Mouse (Mus musculus): ENCODE data around the gene Gm27021. TPM values are rescaled to one million over a fixed set of nuclear protein-coding genes. Genes with fewer than 3 reads are reported as not detected.
A peak's percentile ranks its signal among the peaks of the same experiment; 100 is the strongest.

Gm27021 gene
- total and polyA plus RNA-seq, 2 experiments from 2014 or later, result 7.9 to 13.8 TPM

DNA sequence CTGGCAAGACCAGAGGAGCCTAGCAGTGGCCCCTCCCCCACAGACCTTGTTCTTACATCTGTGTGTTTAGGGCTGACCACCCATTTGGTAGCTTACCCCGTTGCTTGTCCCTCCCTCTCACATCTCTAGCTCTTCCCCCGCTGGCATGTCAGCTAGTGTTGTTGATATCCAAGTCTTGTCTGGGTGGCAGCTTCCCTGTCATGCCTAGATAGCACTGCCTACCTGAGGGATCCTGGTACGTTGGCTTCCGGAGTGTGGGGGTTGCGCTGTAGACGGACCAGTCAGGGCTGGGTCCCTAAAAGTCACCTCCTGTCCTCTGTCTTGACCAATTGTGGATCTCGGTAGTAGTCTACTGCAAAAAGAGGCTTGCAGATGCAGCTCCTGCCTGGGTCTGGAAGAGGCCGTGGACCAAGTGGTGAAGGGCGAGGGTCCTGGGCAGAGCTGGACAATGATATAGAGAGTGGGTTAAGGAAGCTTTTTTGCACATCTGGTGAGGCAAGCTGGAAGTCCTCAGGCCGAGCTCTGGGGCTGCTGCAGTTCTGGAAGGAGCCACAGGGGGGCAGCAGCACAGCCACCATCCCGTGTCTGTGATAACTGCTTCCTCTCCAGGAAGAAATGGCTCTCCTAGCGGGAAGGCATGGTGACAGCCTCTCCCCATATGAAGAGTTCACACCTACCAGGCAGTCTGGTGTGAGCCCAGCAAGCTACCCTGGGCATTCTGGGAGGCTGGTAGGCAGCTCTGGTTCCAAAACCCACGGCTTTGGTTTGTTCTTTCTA is 97.8 kb downstream of the Gm27021 start:
- Histone ChIP-seq H3K4me3 (ENCODE audit: low read depth, low read length) (no peak overlapping the region), H3K4me1 (ENCODE audit: insufficient read depth, low read length) (peaks cover 2% of the 10 kb centered on the region; the same call in 1 of the 2 replicates), H3K27ac (ENCODE audit: low read depth, low read length) (no peak overlapping the region), H3K36me3 (ENCODE audit: insufficient read depth, low read length) (peaks cover 74% of the 10 kb centered on the region), H3K27me3 (ENCODE audit: insufficient read depth, low read length) (no peaks in the 10 kb centered on the region), H3K9ac (replicated peaks; ENCODE audit: low read length, poor library complexity, severe bottlenecking) (no peak overlapping the region), H3K4me2 (ENCODE audit: low read depth, low read length, poor library complexity, severe bottlenecking) (no peak overlapping the region), H3K9me3 (ENCODE audit: low read length) (no peaks in the 10 kb centered on the region)
- peak; percentile 76 for DNase-seq (ENCODE audit: low spot score)
- no peak for ATAC-seq (ENCODE audit: low FRiP score)
- peak; percentile 93 for TF ChIP-seq CTCF (IDR thresholded peaks at IDR 0.05)
- WGBS, result 60% methylated on average over 13 of the region's 13 CpGs

DNA sequence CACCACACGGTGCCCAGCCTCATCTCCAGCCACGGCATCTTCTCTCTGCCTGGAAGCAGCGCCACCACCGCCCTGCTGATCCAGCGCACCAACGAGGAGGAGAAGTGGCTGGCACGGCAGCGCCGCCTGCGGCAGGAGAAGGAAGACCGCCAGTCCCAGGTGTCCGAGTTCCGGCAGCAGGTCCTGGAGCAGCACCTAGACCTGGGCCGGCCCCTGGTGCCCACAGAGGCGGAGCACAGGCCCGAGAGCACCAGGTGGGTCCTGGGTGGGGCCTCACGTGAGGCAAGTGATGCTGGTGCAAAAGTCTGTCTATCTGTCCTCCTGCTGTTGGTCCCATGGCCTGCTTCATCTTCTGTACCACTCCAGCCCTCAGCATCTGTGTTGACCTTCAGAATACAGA is 98.8 kb downstream of the Gm27021 start:
- Histone ChIP-seq H3K9ac (replicated peaks; ENCODE audit: low read length, poor library complexity, severe bottlenecking) (no peak overlapping the region), H3K4me1 (ENCODE audit: insufficient read depth, low read length) (peaks cover 9% of the 10 kb centered on the region), H3K27ac (ENCODE audit: low read depth, low read length) (no peak overlapping the region), H3K9me3 (ENCODE audit: low read length) (no peaks in the 10 kb centered on the region), H3K4me3 (ENCODE audit: low read depth, low read length) (no peak overlapping the region), H3K27me3 (ENCODE audit: insufficient read depth, low read length) (no peaks in the 10 kb centered on the region), H3K4me2 (ENCODE audit: low read depth, low read length, poor library complexity, severe bottlenecking) (no peak overlapping the region), H3K36me3 (ENCODE audit: insufficient read depth, low read length) (peaks cover 64% of the 10 kb centered on the region)
- TF ChIP-seq CTCF (IDR thresholded peaks at IDR 0.05), result no peak
- ATAC-seq (ENCODE audit: low FRiP score) (no peak), DNase-seq (ENCODE audit: low spot score) (no peak)
- 87% methylated on average over 14 of the region's 17 CpGs for WGBS

DNA sequence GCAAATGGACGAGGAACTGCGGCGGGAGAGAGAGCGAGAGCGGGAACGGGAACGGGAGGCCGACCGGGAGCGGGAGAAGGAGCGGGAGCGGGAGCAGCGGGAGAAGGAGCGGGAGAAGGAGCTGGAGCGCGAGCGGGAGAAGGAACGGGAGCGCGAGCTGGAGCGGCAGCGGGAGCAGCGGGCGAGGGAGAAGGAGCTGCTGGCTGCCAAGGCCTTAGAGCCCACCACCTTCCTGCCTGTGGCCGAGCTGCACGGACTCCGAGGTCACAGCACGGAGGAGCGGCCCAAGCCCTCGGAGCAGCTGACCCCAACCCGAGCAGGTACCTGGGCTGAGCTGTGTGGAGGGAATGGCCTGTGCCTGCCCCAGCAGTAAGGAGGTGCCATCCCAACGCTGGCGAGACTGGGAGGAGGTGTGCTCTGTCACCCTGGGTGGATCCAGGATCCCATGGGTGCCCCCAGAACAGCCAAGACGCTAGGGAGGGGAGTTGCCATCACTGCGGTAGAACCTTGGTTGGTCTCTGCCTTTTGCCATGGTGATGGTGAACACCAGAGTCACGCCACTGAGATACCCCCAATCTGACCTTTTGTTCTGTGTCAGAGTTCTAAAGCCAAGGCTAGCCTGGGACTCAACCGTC is 99.6 kb downstream of the Gm27021 start:
- Histone ChIP-seq H3K27ac (ENCODE audit: low read depth, low read length) (no peak overlapping the region; the same call in 1 of the 2 replicates), H3K27me3 (ENCODE audit: insufficient read depth, low read length) (no peaks in the 10 kb centered on the region), H3K9me3 (ENCODE audit: low read length) (no peaks in the 10 kb centered on the region), H3K36me3 (ENCODE audit: insufficient read depth, low read length) (peaks cover 57% of the 10 kb centered on the region), H3K4me3 (ENCODE audit: low read depth, low read length) (no peak overlapping the region), H3K4me1 (ENCODE audit: insufficient read depth, low read length) (peaks cover 16% of the 10 kb centered on the region), H3K4me2 (ENCODE audit: low read depth, low read length, poor library complexity, severe bottlenecking) (no peak overlapping the region), H3K9ac (replicated peaks; ENCODE audit: low read length, poor library complexity, severe bottlenecking) (no peak overlapping the region)
- WGBS, result 97% methylated on average over 37 of the region's 37 CpGs
- DNase-seq (ENCODE audit: low spot score) (no peak), ATAC-seq (ENCODE audit: low FRiP score) (no peak)
- no peak for TF ChIP-seq CTCF (IDR thresholded peaks at IDR 0.05)

DNA sequence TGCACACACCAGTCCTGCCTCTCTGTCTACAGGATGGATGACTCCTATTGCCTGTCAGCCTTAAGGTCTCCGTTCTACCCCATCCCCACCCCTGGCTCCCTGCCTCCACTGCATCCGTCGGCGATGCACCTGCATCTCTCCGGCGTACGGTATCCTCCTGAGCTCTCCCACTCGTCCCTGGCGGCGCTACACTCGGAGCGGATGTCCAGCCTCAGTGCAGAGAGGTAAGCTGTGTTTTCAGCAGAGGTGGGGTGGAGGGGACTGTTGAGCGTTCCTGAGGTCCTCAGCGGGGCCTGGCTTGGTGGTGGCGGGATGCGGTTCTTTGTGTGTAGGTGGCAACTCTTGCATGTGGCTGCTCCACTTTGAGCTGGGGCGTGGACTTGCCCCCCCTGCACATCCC is 100.1 kb downstream of the Gm27021 start:
- H3K9me3 ChIP-seq (ENCODE audit: low read length), result no peaks in the 10 kb centered on the region
- H3K4me3 ChIP-seq (ENCODE audit: low read depth, low read length), result no peak overlapping the region
- H3K27me3 ChIP-seq (ENCODE audit: insufficient read depth, low read length), result no peaks in the 10 kb centered on the region
- WGBS, result 96% methylated on average over 17 of the region's 17 CpGs
- DNase-seq (ENCODE audit: low spot score) (no peak), ATAC-seq (ENCODE audit: low FRiP score) (no peak)
- no peak overlapping the region; the same call in 1 of the 2 replicates for H3K27ac ChIP-seq (ENCODE audit: low read depth, low read length)
- no peak for TF ChIP-seq CTCF (IDR thresholded peaks at IDR 0.05)
- H3K4me1 ChIP-seq (ENCODE audit: insufficient read depth, low read length), result peaks cover 21% of the 10 kb centered on the region
- H3K9ac ChIP-seq (replicated peaks; ENCODE audit: low read length, poor library complexity, severe bottlenecking), result no peak overlapping the region
- H3K36me3 ChIP-seq (ENCODE audit: insufficient read depth, low read length), result peaks cover 51% of the 10 kb centered on the region
- H3K4me2 ChIP-seq (ENCODE audit: low read depth, low read length, poor library complexity, severe bottlenecking), result no peak overlapping the region

DNA sequence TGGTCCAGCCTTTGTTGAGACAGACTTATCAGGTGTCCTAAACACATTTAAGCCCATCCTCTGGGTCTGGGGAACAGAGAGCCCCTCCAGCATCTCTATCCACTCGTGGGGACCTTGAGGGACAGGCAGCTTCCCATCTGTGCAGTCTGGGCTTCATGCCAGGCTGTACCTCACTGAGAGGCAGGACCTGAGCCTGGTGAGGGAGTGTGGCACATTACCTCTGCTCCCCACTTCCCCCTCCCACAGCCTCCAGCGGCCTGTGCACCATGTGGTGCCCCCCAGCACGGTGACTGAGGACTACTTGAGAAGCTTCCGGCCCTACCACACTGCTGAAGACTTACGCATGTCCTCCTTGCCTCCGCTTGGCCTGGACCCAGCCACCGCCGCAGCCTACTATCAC is 101.2 kb downstream of the Gm27021 start:
- DNase-seq (ENCODE audit: low spot score) (no peak), ATAC-seq (ENCODE audit: low FRiP score) (no peak)
- Histone ChIP-seq H3K36me3 (ENCODE audit: insufficient read depth, low read length) (peaks cover 43% of the 10 kb centered on the region), H3K4me2 (ENCODE audit: low read depth, low read length, poor library complexity, severe bottlenecking) (no peak overlapping the region), H3K27me3 (ENCODE audit: insufficient read depth, low read length) (no peaks in the 10 kb centered on the region), H3K4me1 (ENCODE audit: insufficient read depth, low read length) (peaks cover 21% of the 10 kb centered on the region), H3K27ac (ENCODE audit: low read depth, low read length) (no peak overlapping the region), H3K9ac (replicated peaks; ENCODE audit: low read length, poor library complexity, severe bottlenecking) (no peak overlapping the region), H3K9me3 (ENCODE audit: low read length) (no peaks in the 10 kb centered on the region), H3K4me3 (ENCODE audit: low read depth, low read length) (no peak overlapping the region)
- WGBS, result 77% methylated on average over 8 of the region's 8 CpGs
- TF ChIP-seq CTCF (IDR thresholded peaks at IDR 0.05), result no peak

DNA sequence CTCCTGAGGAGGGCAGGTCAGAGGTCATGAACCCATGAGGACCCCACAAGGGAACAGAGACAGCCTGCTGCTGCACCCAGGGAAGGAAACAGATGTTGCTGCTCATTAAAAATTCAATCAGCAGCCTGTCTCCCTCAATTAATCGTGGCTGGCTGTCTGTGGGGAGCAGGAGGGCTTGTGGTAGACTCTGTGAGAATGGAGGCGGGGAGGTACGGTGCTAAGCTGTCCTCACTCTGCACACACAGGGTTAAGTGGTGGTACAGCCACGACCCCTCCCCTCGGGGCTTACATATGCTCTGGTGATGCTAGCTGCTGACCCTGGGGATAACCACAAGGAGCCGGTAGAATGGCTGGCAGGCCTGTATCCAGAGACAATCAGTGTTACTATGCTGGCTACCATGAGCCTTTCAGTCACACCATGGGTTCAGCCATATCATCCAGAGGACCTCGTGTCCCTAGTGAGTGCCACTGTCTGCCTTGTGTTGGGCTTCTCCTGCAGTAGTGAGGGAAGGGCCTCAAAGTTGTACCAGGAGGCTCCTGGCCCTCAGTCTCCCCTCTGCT is 102.6 kb downstream of the Gm27021 start:
- TF ChIP-seq CTCF (IDR thresholded peaks at IDR 0.05), result no peak
- Histone ChIP-seq H3K4me1 (ENCODE audit: insufficient read depth, low read length) (peaks cover 25% of the 10 kb centered on the region), H3K4me3 (ENCODE audit: low read depth, low read length) (no peak overlapping the region), H3K27me3 (ENCODE audit: insufficient read depth, low read length) (no peaks in the 10 kb centered on the region), H3K9ac (replicated peaks; ENCODE audit: low read length, poor library complexity, severe bottlenecking) (no peak overlapping the region), H3K36me3 (ENCODE audit: insufficient read depth, low read length) (peaks cover 37% of the 10 kb centered on the region), H3K4me2 (ENCODE audit: low read depth, low read length, poor library complexity, severe bottlenecking) (no peak overlapping the region), H3K9me3 (ENCODE audit: low read length) (no peaks in the 10 kb centered on the region), H3K27ac (ENCODE audit: low read depth, low read length) (no peak overlapping the region)
- DNase-seq (ENCODE audit: low spot score), result no peak
- WGBS, result 22% methylated on average over 7 of the region's 7 CpGs
- ATAC-seq (ENCODE audit: low FRiP score), result no peak

Measured in midbrain, postnatal 0 days (tissue).